Mouse (Mus musculus) embryonic facial prominence, embryonic 12.5 days (tissue): ENCODE results near the gene Zdhhc4. TPM values are rescaled to one million over a fixed set of nuclear protein-coding genes. Genes with fewer than 3 reads are reported as not detected.

Experiments
- ATAC-seq: fragments of 200-750 bp; cut with Nextera tagmentation; 2 replicates; pipeline ENCODE4 v1.8.0; 2017; ENCODE audit not compliant: insufficient number of reproducible peaks, insufficient read depth, low FRiP score, low TSS enrichment
- H3K27ac ChIP-seq: fragments of 300-500 bp; sonication (generic); 2 replicates; pipeline ENCODE4 v1.5.1; 2016; ENCODE audit warnings: mild to moderate bottlenecking
- H3K27me3 ChIP-seq: fragments of 300-500 bp; sonication (generic); 2 replicates; pipeline ENCODE4 v1.6.1; 2016; ENCODE audit warnings: mild to moderate bottlenecking, moderate library complexity
- H3K36me3 ChIP-seq: fragments of 300-500 bp; sonication (generic); 2 replicates; pipeline ENCODE4 v1.6.1; 2016; ENCODE audit warnings: mild to moderate bottlenecking
- H3K4me1 ChIP-seq: fragments of 300-500 bp; sonication (generic); 2 replicates; pipeline ENCODE4 v1.6.1; 2016
- H3K4me2 ChIP-seq: fragments of 300-500 bp; sonication (generic); replicated peaks from 2 replicates; pipeline ENCODE4 v1.6.1; 2016; ENCODE audit warnings: mild to moderate bottlenecking, moderate library complexity
- H3K4me3 ChIP-seq: fragments of 300-500 bp; sonication (generic); 2 replicates; pipeline ENCODE4 v1.5.1; 2016; ENCODE audit warnings: mild to moderate bottlenecking
- H3K9ac ChIP-seq: fragments of 300-500 bp; sonication (generic); 2 replicates; pipeline ENCODE4 v1.6.1; 2016; ENCODE audit warnings: mild to moderate bottlenecking, moderate library complexity
- H3K9me3 ChIP-seq: fragments of 300-500 bp; sonication (generic); 2 replicates; pipeline ENCODE4 v1.6.1; 2016; ENCODE audit warnings: mild to moderate bottlenecking, moderate library complexity
- WGBS: fragments of 180-500 bp; shearing (Covaris S2); methylation state at CpG from one replicate; pipeline ENCODE4 v1.1.7; 2016; 5-methylcytosine and 5-hydroxymethylcytosine counted together
- polyA plus RNA-seq: library from polyadenylated mRNA; unstranded; fragments of >200 nt; fragmentation: Nextera tagmentation; extraction: Ambion mirVana; gene quantifications from 2 replicates; pipeline ENCODE4 v1.2.1, GENCODE M21; 2016

The Zdhhc4 gene
- polyA plus RNA-seq, 1 experiment from 2014 or later: 85.8 TPM

DNA sequence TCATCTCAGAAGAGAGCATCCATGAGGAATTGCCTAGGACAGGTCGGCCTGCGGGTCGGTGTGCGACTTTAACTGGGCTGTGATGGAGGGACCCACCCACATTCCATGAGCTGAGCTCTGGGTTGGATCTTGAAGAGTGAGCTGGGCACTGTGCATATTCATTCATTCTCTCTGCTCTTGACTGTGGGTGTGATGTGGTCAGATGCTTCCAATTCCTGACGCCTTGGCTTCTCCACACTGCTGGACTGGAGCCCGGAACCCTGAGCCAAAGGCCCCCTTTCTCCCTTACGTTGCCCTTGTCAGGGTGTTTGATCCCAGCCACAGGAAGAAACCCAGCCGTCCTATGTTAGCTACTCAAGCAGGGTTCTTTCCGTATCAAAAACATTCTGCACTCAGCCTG is 31.1 kb downstream of the Zdhhc4 start:
- no peak overlapping the region for H3K27ac ChIP-seq
- H3K4me2 ChIP-seq: no peak overlapping the region
- no peak overlapping the region for H3K9ac ChIP-seq
- WGBS: 96% methylated on average over 9 of the region's 9 CpGs
- H3K4me1 ChIP-seq: peaks cover 10% of the 10 kb centered on the region
- ATAC-seq: no peak
- no peak overlapping the region for H3K4me3 ChIP-seq
- H3K36me3 ChIP-seq: peaks cover 43% of the 10 kb centered on the region
- peaks cover 19% of the 10 kb centered on the region for H3K27me3 ChIP-seq
- no peaks in the 10 kb centered on the region for H3K9me3 ChIP-seq

DNA sequence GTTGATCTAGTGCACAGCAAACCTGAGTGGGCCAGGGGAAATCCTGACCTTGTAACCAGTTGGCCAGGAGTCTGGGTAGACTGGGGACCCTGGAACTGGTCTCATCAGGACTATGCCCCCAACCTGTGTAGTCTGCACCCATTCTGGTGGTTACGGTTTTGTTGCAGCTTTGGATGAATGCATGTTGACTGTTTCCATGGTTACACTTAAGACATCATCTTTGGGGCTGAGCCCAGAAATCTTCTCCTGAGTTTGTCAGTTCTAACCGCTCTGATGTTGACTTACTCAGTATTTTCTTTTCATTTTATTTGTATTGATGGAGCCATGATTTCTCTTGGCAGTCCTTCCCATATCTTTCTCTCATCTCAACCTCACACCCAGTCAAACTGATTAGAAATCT is 33.7 kb downstream of the Zdhhc4 start:
- peaks cover 16% of the 10 kb centered on the region for H3K36me3 ChIP-seq
- no peak overlapping the region for H3K4me3 ChIP-seq
- H3K9me3 ChIP-seq: no peaks in the 10 kb centered on the region
- peaks cover 15% of the 10 kb centered on the region for H3K4me1 ChIP-seq
- H3K27me3 ChIP-seq: peaks cover 46% of the 10 kb centered on the region
- H3K27ac ChIP-seq: no peak overlapping the region
- no peak overlapping the region for H3K4me2 ChIP-seq
- no peak overlapping the region for H3K9ac ChIP-seq
- WGBS: 98% methylated on average over 2 of the region's 2 CpGs
- ATAC-seq: no peak

GRCm38 (mm10) chr5:143294862-143295261 is 34.2 kb downstream of the Zdhhc4 start:
- no peak for ATAC-seq
- Histone ChIP-seq H3K4me2 (no peak overlapping the region), H3K36me3 (peaks cover 12% of the 10 kb centered on the region), H3K9ac (no peak overlapping the region), H3K27ac (no peak overlapping the region), H3K27me3 (peaks cover 51% of the 10 kb centered on the region), H3K4me1 (peaks cover 15% of the 10 kb centered on the region), H3K9me3 (no peaks in the 10 kb centered on the region), H3K4me3 (no peak overlapping the region)
- WGBS: 89% methylated on average over 3 of the region's 3 CpGs

- Histone ChIP-seq H3K4me3 (peak within 1 kb of the TSS; percentile 59), H3K27me3 (peaks cover 65% of the 10 kb centered on the region), H3K4me2 (peak within 1 kb of the TSS; percentile 97), H3K9me3 (no peaks in the 10 kb centered on the region), H3K36me3 (0 out of 2 replicates have a peak, but pooled peaks cover 3% of the 10 kb centered on the region), H3K4me1 (peaks cover 20% of the 10 kb centered on the region), H3K9ac (peak within 1 kb of the TSS; percentile 68), H3K27ac (no peak within 1 kb of the TSS)
- WGBS: 3% methylated on average over 33 of the region's 38 CpGs
- ATAC-seq: no peak
Measured at GRCm38 (mm10) chr5:143293404-143293803, 35.7 kb downstream of the Zdhhc4 start, which contains the start of gene Zfp853. Gene Zfp853, minus strand, starts transcription at chr5:143293623.

GRCm38 (mm10) chr5:143292879-143293278 is 36.2 kb downstream of the Zdhhc4 start:
- WGBS: 3% methylated on average over 18 of the region's 19 CpGs
- no peak for ATAC-seq
- Histone ChIP-seq H3K9ac (peak overlapping the region; percentile 68), H3K4me2 (peak overlapping the region; percentile 97), H3K27ac (no peak overlapping the region), H3K4me1 (peaks cover 26% of the 10 kb centered on the region), H3K9me3 (no peaks in the 10 kb centered on the region), H3K4me3 (peak overlapping the region; percentile 59), H3K27me3 (peaks cover 70% of the 10 kb centered on the region), H3K36me3 (0 out of 2 replicates have a peak, but pooled peaks cover 3% of the 10 kb centered on the region)

GRCm38 (mm10) chr5:143289299-143289698 is 39.8 kb downstream of the Zdhhc4 start:
- WGBS: 75% methylated on average over 9 of the region's 9 CpGs
- ATAC-seq: no peak
- H3K9me3 ChIP-seq: no peaks in the 10 kb centered on the region
- no peak overlapping the region for H3K4me3 ChIP-seq
- 0 out of 2 replicates have a peak, but pooled peaks cover 3% of the 10 kb centered on the region for H3K36me3 ChIP-seq
- H3K4me1 ChIP-seq: peaks cover 30% of the 10 kb centered on the region
- no peak overlapping the region for H3K4me2 ChIP-seq
- H3K9ac ChIP-seq: no peak overlapping the region
- H3K27ac ChIP-seq: no peak overlapping the region
- peaks cover 95% of the 10 kb centered on the region for H3K27me3 ChIP-seq

DNA sequence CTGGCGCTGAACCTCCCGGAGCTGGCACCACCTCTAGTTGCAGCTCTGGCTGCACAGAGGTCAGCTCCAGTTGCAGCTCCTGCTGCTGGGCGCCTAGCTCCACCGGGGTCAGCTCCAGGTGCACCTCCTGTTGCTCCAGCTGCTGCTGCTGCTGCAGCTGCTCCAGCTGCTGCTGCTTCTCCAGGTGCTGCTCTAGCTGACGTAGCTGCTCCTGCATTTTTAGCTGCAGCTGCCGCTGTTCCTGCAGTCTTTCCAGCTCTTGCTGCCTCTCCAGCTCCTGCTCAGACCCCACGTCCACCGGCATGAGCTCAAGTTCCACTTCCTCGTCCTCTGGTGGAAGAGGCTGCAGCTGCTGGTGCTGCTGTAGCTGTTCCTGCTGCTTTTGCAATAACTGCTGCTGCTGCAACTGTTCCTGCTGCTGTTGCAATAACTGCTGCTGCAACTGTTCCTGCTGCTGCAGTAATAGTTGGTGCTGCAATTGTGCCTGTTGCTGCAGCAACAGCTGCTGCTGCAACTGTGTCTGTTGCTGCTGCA is 40.6 kb downstream of the Zdhhc4 start:
- Histone ChIP-seq H3K9me3 (no peaks in the 10 kb centered on the region), H3K27ac (no peak overlapping the region), H3K9ac (peak overlapping the region; percentile 25; the same call in 1 of the 2 replicates), H3K36me3 (0 out of 2 replicates have a peak, but pooled peaks cover 3% of the 10 kb centered on the region), H3K4me2 (peak overlapping the region; percentile 45), H3K27me3 (peaks cover 86% of the 10 kb centered on the region), H3K4me1 (peaks cover 25% of the 10 kb centered on the region), H3K4me3 (peak overlapping the region; percentile 24)
- ATAC-seq: no peak
- 8% methylated on average over 9 of the region's 9 CpGs for WGBS

GRCm38 (mm10) chr5:143287774-143288328 is 41.2 kb downstream of the Zdhhc4 start:
- peak; percentile 36; the same call in 1 of the 2 replicates for ATAC-seq
- peak overlapping the region; percentile 45 for H3K4me2 ChIP-seq
- H3K4me1 ChIP-seq: peaks cover 19% of the 10 kb centered on the region
- no peaks in the 10 kb centered on the region for H3K9me3 ChIP-seq
- H3K27me3 ChIP-seq: peaks cover 80% of the 10 kb centered on the region
- peak overlapping the region; percentile 25 for H3K9ac ChIP-seq
- H3K27ac ChIP-seq: no peak overlapping the region
- WGBS: 2% methylated on average over 48 of the region's 48 CpGs
- 0 out of 2 replicates have a peak, but pooled peaks cover 3% of the 10 kb centered on the region for H3K36me3 ChIP-seq
- peak overlapping the region; percentile 24 for H3K4me3 ChIP-seq

- 45% methylated on average over 6 of the region's 6 CpGs for WGBS
- no peak for ATAC-seq
- H3K4me2 ChIP-seq: no peak overlapping the region
- H3K4me3 ChIP-seq: no peak overlapping the region
- peaks cover 14% of the 10 kb centered on the region for H3K4me1 ChIP-seq
- H3K27me3 ChIP-seq: peaks cover 56% of the 10 kb centered on the region
- no peak overlapping the region for H3K27ac ChIP-seq
- 0 out of 2 replicates have a peak, but pooled peaks cover 3% of the 10 kb centered on the region for H3K36me3 ChIP-seq
- H3K9me3 ChIP-seq: no peaks in the 10 kb centered on the region
- no peak overlapping the region for H3K9ac ChIP-seq
Measured at GRCm38 (mm10) chr5:143284762-143285161, 44.3 kb downstream of the Zdhhc4 start.

- H3K27me3 ChIP-seq: peaks cover 14% of the 10 kb centered on the region; the same call in 1 of the 2 replicates
Measured at GRCm38 (mm10) chr5:143279247-143279646, 49.8 kb downstream of the Zdhhc4 start.

DNA sequence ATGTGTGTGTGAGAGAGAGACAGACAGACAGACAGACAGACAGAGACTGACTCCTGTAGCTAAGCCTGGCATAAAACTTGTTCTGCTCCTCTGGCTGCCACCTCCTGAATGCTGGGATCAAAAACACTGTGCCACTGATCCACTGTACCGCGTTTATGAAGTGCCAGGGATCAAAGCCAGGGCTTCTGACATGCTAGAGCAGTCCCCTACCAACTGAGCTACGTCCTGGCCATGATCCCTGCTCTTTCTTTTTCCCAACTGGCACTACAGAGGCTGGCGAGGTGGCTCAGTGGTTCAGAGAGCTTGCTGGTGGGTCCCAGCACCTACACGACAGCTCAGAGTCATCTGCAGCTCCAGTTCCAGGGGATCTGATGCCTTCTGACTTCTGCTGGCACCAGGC is 53.3 kb downstream of the Zdhhc4 start:
- H3K36me3 ChIP-seq: no peaks in the 10 kb centered on the region
- no peaks in the 10 kb centered on the region for H3K9me3 ChIP-seq
- no peak overlapping the region for H3K9ac ChIP-seq
- peaks cover 5% of the 10 kb centered on the region for H3K4me1 ChIP-seq
- H3K4me2 ChIP-seq: no peak overlapping the region
- H3K27me3 ChIP-seq: 0 out of 2 replicates have a peak, but pooled peaks cover 9% of the 10 kb centered on the region
- H3K27ac ChIP-seq: no peak overlapping the region
- WGBS: 43% methylated on average over 5 of the region's 5 CpGs
- no peak for ATAC-seq
- H3K4me3 ChIP-seq: no peak overlapping the region

More at GRCm38 (mm10) chr5:143279247-143279646, 49.8 kb downstream of the Zdhhc4 start:
- Histone ChIP-seq H3K27ac (no peak overlapping the region), H3K9me3 (no peaks in the 10 kb centered on the region), H3K4me1 (no peaks in the 10 kb centered on the region), H3K36me3 (no peaks in the 10 kb centered on the region), H3K9ac (no peak overlapping the region), H3K4me3 (no peak overlapping the region), H3K4me2 (no peak overlapping the region)
- 36% methylated on average over 10 of the region's 10 CpGs for WGBS
- ATAC-seq: no peak
